Mouse (Mus musculus): Measurements from ENCODE around the gene Ciao2a. TPM values are rescaled to one million over a fixed set of nuclear protein-coding genes. Genes with fewer than 3 reads are reported as not detected.

Gene Ciao2a
- polyA plus RNA-seq, 1 experiment from 2014 or later: 141 TPM

GRCm38 (mm10) chr9:66114341-66114740 lies 12.1 kb upstream of the Ciao2a start:
- Histone ChIP-seq H3K4me1 (replicated peaks; ENCODE audit: control insufficient read depth, insufficient read depth, low read length) (no peaks in the 10 kb centered on the region), H3K27me3 (ENCODE audit: control insufficient read depth, insufficient read depth, low read depth, low read length) (no peaks in the 10 kb centered on the region), H3K4me2 (ENCODE audit: low read depth, low read length) (no peak overlapping the region), H3K36me3 (ENCODE audit: control insufficient read depth, insufficient read depth, low read length) (0 out of 2 replicates have a peak, but pooled peaks cover 3% of the 10 kb centered on the region), H3K9ac (ENCODE audit: low read length) (no peak overlapping the region), H3K27ac (ENCODE audit: low read length) (no peak overlapping the region), H3K4me3 (ENCODE audit: low read length) (no peak overlapping the region), H3K9me3 (ENCODE audit: control insufficient read depth, low read length) (no peaks in the 10 kb centered on the region)
- WGBS: 89% methylated on average over 3 of the region's 3 CpGs
- ATAC-seq (ENCODE audit: low read depth): no peak

- no peaks in the 10 kb centered on the region for H3K4me1 ChIP-seq (replicated peaks; ENCODE audit: control insufficient read depth, insufficient read depth, low read length)
- H3K4me2 ChIP-seq (ENCODE audit: low read depth, low read length): no peak overlapping the region
- no peak overlapping the region for H3K4me3 ChIP-seq (ENCODE audit: low read length)
- H3K27ac ChIP-seq (ENCODE audit: low read length): no peak overlapping the region
- 0 out of 2 replicates have a peak, but pooled peaks cover 3% of the 10 kb centered on the region for H3K36me3 ChIP-seq (ENCODE audit: control insufficient read depth, insufficient read depth, low read length)
- no peaks in the 10 kb centered on the region for H3K9me3 ChIP-seq (ENCODE audit: control insufficient read depth, low read length)
- WGBS: 54% methylated on average over 8 of the region's 8 CpGs
- H3K27me3 ChIP-seq (ENCODE audit: control insufficient read depth, insufficient read depth, low read depth, low read length): no peaks in the 10 kb centered on the region
- ATAC-seq (ENCODE audit: low read depth): no peak
- H3K9ac ChIP-seq (ENCODE audit: low read length): no peak overlapping the region
Measured at GRCm38 (mm10) chr9:66116890-66117289, 9.5 kb upstream of the Ciao2a start.

- no peak for ATAC-seq (ENCODE audit: low read depth)
- no peak overlapping the region for H3K27ac ChIP-seq (ENCODE audit: low read length)
- no peaks in the 10 kb centered on the region for H3K27me3 ChIP-seq (ENCODE audit: control insufficient read depth, insufficient read depth, low read depth, low read length)
- H3K4me2 ChIP-seq (ENCODE audit: low read depth, low read length): no peak overlapping the region
- H3K36me3 ChIP-seq (ENCODE audit: control insufficient read depth, insufficient read depth, low read length): 0 out of 2 replicates have a peak, but pooled peaks cover 3% of the 10 kb centered on the region
- H3K4me3 ChIP-seq (ENCODE audit: low read length): no peak overlapping the region
- H3K4me1 ChIP-seq (replicated peaks; ENCODE audit: control insufficient read depth, insufficient read depth, low read length): peaks cover 8% of the 10 kb centered on the region; the same call in 1 of the 2 replicates
- 90% methylated on average over 2 of the region's 2 CpGs for WGBS
- H3K9me3 ChIP-seq (ENCODE audit: control insufficient read depth, low read length): no peaks in the 10 kb centered on the region
- H3K9ac ChIP-seq (ENCODE audit: low read length): no peak overlapping the region
Measured at GRCm38 (mm10) chr9:66119498-66119897, 6.9 kb upstream of the Ciao2a start.

GRCm38 (mm10) chr9:66120106-66120505 lies 6.3 kb upstream of the Ciao2a start:
- Histone ChIP-seq H3K36me3 (ENCODE audit: control insufficient read depth, insufficient read depth, low read length) (0 out of 2 replicates have a peak, but pooled peaks cover 3% of the 10 kb centered on the region), H3K27ac (ENCODE audit: low read length) (no peak overlapping the region), H3K4me1 (replicated peaks; ENCODE audit: control insufficient read depth, insufficient read depth, low read length) (peaks cover 11% of the 10 kb centered on the region), H3K4me2 (ENCODE audit: low read depth, low read length) (no peak overlapping the region), H3K27me3 (ENCODE audit: control insufficient read depth, insufficient read depth, low read depth, low read length) (no peaks in the 10 kb centered on the region), H3K9ac (ENCODE audit: low read length) (no peak overlapping the region), H3K4me3 (ENCODE audit: low read length) (no peak overlapping the region), H3K9me3 (ENCODE audit: control insufficient read depth, low read length) (no peaks in the 10 kb centered on the region)
- ATAC-seq (ENCODE audit: low read depth): no peak
- 90% methylated on average over 4 of the region's 4 CpGs for WGBS

- Histone ChIP-seq H3K4me3 (ENCODE audit: low read length) (no peak overlapping the region), H3K27me3 (ENCODE audit: control insufficient read depth, insufficient read depth, low read depth, low read length) (no peaks in the 10 kb centered on the region), H3K4me1 (replicated peaks; ENCODE audit: control insufficient read depth, insufficient read depth, low read length) (peaks cover 16% of the 10 kb centered on the region), H3K9ac (ENCODE audit: low read length) (no peak overlapping the region), H3K9me3 (ENCODE audit: control insufficient read depth, low read length) (no peaks in the 10 kb centered on the region), H3K4me2 (ENCODE audit: low read depth, low read length) (no peak overlapping the region), H3K36me3 (ENCODE audit: control insufficient read depth, insufficient read depth, low read length) (no peaks in the 10 kb centered on the region), H3K27ac (ENCODE audit: low read length) (no peak overlapping the region)
- 78% methylated on average over 3 of the region's 3 CpGs for WGBS
- no peak for ATAC-seq (ENCODE audit: low read depth)
Measured at GRCm38 (mm10) chr9:66120945-66121344, 5.5 kb upstream of the Ciao2a start.

GRCm38 (mm10) chr9:66121421-66121820 lies 5.0 kb upstream of the Ciao2a start:
- ATAC-seq (ENCODE audit: low read depth): no peak
- Histone ChIP-seq H3K27me3 (ENCODE audit: control insufficient read depth, insufficient read depth, low read depth, low read length) (no peaks in the 10 kb centered on the region), H3K4me2 (ENCODE audit: low read depth, low read length) (no peak overlapping the region), H3K36me3 (ENCODE audit: control insufficient read depth, insufficient read depth, low read length) (no peaks in the 10 kb centered on the region), H3K4me1 (replicated peaks; ENCODE audit: control insufficient read depth, insufficient read depth, low read length) (peaks cover 18% of the 10 kb centered on the region), H3K9ac (ENCODE audit: low read length) (no peak overlapping the region), H3K4me3 (ENCODE audit: low read length) (no peak overlapping the region), H3K27ac (ENCODE audit: low read length) (no peak overlapping the region), H3K9me3 (ENCODE audit: control insufficient read depth, low read length) (no peaks in the 10 kb centered on the region)

GRCm38 (mm10) chr9:66123648-66124047 lies 2.8 kb upstream of the Ciao2a start:
- Histone ChIP-seq H3K9ac (ENCODE audit: low read length) (peak overlapping the region; percentile 69), H3K4me3 (ENCODE audit: low read length) (peak overlapping the region; percentile 58), H3K27ac (ENCODE audit: low read length) (peak overlapping the region; percentile 58; the same call in 1 of the 2 replicates), H3K27me3 (ENCODE audit: control insufficient read depth, insufficient read depth, low read depth, low read length) (no peaks in the 10 kb centered on the region), H3K4me2 (ENCODE audit: low read depth, low read length) (peak overlapping the region; percentile 69), H3K9me3 (ENCODE audit: control insufficient read depth, low read length) (no peaks in the 10 kb centered on the region), H3K36me3 (ENCODE audit: control insufficient read depth, insufficient read depth, low read length) (no peaks in the 10 kb centered on the region), H3K4me1 (replicated peaks; ENCODE audit: control insufficient read depth, insufficient read depth, low read length) (peaks cover 24% of the 10 kb centered on the region)
- 4% methylated on average over 5 of the region's 5 CpGs for WGBS
- no peak for ATAC-seq (ENCODE audit: low read depth)

- Histone ChIP-seq H3K36me3 (ENCODE audit: control insufficient read depth, insufficient read depth, low read length) (no peaks in the 10 kb centered on the region), H3K9ac (ENCODE audit: low read length) (peak overlapping the region; percentile 69), H3K4me3 (ENCODE audit: low read length) (peak overlapping the region; percentile 58), H3K4me2 (ENCODE audit: low read depth, low read length) (peak overlapping the region; percentile 69), H3K4me1 (replicated peaks; ENCODE audit: control insufficient read depth, insufficient read depth, low read length) (peaks cover 24% of the 10 kb centered on the region), H3K27ac (ENCODE audit: low read length) (peak overlapping the region; percentile 58), H3K9me3 (ENCODE audit: control insufficient read depth, low read length) (no peaks in the 10 kb centered on the region), H3K27me3 (ENCODE audit: control insufficient read depth, insufficient read depth, low read depth, low read length) (no peaks in the 10 kb centered on the region)
- ATAC-seq (ENCODE audit: low read depth): peak; percentile 15; the same call in 1 of the 2 replicates
- 0% methylated on average over 12 of the region's 12 CpGs for WGBS
Measured at GRCm38 (mm10) chr9:66124111-66124531, 2.3 kb upstream of the Ciao2a start.

- Histone ChIP-seq H3K27ac (ENCODE audit: low read length) (peak overlapping the region; percentile 78), H3K27me3 (ENCODE audit: control insufficient read depth, insufficient read depth, low read depth, low read length) (no peaks in the 10 kb centered on the region), H3K4me1 (replicated peaks; ENCODE audit: control insufficient read depth, insufficient read depth, low read length) (peaks cover 24% of the 10 kb centered on the region), H3K4me2 (ENCODE audit: low read depth, low read length) (peak overlapping the region; percentile 69), H3K4me3 (ENCODE audit: low read length) (peak overlapping the region; percentile 58), H3K36me3 (ENCODE audit: control insufficient read depth, insufficient read depth, low read length) (no peaks in the 10 kb centered on the region), H3K9me3 (ENCODE audit: control insufficient read depth, low read length) (no peaks in the 10 kb centered on the region), H3K9ac (ENCODE audit: low read length) (peak overlapping the region; percentile 69)
- WGBS: 18% methylated on average over 32 of the region's 33 CpGs
- peak; percentile 98 for ATAC-seq (ENCODE audit: low read depth)
Measured at GRCm38 (mm10) chr9:66124681-66125542, 1.5 kb upstream of the Ciao2a start.

All from lung, embryonic 16.5 days (tissue).